Mouse (Mus musculus) CD8-positive naive resting alpha-beta T cell, adult 2 months (primary cell): ENCODE results near the gene Tcf3.
A peak's percentile ranks its signal among the peaks of the same experiment; 100 is the strongest.

Experiments
- DNase-seq, 2 experiments: peaks; one replicate each; pipeline ENCODE4 v3.0.0; 2022; ENCODE audit warnings: low read depth in 2 of 2, low spot score in 2 of 2

The Tcf3 gene

GRCm38 (mm10) chr10:80412656-80413541 is 20.5 kb downstream of the Tcf3 start:
- DNase-seq = no peak

- DNase-seq = no peak
Observed at GRCm38 (mm10) chr10:80407924-80408323, 25.5 kb downstream of the Tcf3 start.

DNA sequence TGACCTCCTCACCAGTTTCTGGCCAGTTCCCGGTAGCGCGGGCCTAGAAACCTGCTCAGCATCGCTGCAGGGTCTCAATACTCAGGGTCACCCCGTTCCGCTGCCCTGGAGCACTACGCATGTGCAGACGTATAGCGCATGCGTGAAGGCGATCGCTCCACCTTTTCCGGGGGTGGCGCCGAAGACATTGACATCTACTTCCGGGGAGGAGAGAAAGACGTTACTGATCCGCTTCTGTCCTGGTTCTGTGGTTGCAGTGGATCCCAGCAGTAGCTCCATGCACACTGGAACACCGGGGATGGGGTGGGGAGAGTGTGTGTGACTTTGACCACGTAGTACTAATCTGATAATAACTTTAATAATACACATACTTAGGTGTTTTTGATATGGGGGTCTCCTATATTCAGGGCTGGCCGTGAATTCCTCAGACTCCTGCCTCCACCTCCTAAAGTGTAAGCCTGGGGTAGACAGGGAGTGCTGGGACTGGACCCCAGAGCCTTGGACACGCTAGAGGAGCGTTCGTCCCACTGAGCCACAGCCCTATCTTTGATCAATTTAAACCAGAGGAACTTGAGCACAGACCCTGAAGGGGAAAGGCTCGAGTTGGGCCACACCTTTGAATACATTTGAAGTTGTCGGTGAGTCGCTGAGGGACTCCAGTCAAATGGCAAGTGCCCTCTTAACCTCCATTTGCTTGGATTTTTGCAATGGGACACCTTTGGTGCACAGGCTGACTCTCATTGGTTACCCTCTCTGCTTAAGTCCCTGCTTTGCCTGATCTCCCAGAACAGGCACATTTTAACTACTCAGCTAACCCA is 26.6 kb downstream of the Tcf3 start, which contains the start of gene Uqcr11:
TSS of gene Uqcr11 (minus strand) at position 147 of the 818 bp plus-strand sequence.
- DNase-seq = peak; percentile 85 to 89

- DNase-seq = no peak
Observed at GRCm38 (mm10) chr10:80405481-80406173, 27.8 kb downstream of the Tcf3 start.

DNA sequence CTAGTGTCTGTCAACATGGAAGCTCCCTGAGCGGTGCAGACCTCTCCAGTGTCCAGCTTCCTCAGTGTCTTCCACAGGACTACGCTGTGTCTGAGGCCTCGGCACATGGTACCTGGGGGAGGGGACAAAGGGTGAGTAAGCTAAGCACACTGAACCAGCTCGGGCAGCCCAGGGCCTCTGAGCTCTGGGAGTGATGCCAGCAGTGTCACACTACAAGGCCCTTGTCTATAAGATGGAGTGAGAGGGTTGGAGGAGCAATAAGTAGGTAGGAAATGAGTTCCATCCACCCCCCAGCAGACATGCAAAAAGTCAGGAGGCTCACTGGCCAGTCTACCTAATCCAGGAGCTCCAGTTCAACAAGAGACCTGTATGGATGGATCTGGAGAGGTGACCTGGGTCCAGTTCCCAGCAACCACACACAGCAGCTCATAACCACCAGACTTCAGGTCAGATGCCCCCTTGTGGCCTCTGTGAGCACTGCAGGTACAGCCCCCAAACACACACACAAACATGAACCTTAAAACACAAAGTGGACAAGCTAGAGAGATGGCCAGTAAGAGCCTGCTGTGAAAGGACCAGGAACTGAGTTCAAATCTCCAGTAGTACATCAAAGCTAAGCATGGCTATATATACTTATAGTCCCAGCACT is 30.3 kb downstream of the Tcf3 start:
- peak; percentile 42 to 50 for DNase-seq

- no peak for DNase-seq
Observed at GRCm38 (mm10) chr10:80400704-80401161, 32.7 kb downstream of the Tcf3 start.

DNA sequence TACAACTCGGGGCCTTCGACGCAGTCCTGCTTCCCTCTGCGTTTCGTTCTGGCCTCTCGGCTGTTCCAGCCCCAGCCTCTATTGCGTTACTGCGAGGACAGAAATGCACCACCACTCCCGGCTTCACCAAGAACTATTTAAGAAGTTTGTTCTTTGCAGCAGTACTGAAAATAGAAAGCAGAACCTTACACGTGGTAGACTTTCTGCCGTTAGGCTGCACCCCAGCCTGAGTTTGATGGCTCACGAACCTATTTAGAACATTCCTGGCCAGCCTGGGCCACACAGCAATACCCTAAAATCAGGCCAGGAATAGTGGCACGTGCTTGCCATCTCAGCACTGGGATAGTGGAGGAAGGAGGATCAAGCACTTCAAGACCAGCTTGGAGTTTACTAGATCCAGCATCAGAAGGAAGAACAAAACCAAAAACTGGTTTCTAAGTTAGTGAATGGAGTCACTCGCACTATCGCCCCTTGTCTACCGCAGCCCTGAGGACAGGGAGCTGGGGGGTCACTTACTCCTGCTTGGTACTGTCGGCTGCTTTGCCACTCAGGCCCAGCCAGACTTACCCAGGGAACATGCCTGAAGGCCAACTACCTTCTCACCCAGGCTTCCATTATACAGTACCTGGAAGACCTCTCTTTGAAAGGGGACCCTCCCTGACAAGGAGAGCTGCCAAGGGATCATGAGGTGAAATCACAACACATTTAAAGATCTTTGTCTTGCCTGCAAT is 33.3 kb downstream of the Tcf3 start:
- no peak for DNase-seq

DNA sequence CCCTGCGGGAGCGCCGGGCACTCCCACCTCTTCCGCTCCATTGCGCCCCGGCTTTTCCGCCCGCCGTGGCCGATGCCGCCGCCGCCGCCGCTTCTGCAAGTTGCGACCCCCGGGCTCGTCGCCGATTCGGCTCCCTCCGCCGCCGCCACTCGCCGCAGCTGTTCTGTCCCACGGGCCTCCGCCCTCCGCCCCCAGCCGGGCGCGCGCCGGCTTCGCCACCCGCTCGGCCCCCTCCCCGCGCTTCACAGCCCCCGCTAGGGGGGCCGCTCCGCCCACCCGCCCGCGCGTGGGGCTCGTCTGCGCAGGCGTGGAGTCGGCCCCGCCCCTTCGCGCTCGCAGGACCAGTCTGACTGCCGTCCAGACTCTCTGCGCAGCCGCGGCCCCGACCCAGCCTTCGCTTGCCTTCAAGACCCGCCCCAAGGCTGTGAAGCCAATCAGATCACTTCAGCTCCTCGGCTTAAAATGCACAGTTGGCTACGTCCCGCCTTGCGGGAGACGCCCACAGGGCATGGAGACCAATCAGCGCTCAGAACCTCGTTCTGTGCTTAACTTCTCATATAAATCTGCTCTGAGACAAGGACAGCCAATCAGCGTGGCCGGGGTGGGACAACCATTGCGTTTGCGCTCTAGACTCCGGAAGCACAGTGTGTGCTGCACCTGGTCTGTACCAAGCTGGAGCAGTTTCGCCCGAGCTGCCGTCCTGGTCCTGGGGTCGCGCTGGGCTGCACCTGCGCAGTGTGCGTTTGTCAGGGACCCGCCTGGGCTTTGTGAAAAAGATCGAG is 34.1 kb downstream of the Tcf3 start, which contains the start of gene Mbd3:
TSS of gene Mbd3 (minus strand) at position 360 of the 782 bp plus-strand sequence.
- peak; percentile 99 for DNase-seq

- DNase-seq = peak; percentile 94 to 95
Observed at GRCm38 (mm10) chr10:80398719-80399190, 34.7 kb downstream of the Tcf3 start.

GRCm38 (mm10) chr10:80398174-80398535 is 35.3 kb downstream of the Tcf3 start:
- no peak for DNase-seq

DNA sequence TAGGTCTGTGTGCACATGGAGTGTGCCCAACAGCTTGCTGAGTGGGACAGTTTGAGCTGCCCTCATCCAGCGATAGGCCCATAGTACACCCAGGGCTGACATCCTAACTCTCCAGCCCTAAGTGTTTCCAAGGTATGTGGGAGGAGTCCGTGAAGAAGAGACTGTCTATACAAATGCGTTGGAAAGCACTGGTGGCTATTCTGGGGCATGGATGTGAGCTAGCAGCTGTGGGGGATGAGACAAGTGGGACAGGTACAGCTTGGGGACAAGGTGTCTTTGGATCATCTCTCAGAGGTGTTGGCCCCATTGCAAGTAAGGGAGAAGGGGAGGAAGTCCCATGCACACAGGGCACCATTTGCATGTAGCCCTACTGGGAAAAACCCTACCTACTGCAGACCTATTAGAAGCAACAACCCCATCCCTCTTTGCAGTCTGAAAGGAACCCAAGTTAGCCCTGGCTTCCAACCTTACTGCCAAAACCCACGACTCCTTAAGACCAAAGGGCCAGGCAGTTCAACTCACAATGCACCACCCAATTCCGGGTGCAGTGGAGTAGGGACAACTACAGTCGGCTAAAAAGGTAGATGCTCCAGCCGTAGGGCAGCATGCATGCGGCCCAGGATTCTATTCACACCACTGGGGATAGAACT is 35.8 kb downstream of the Tcf3 start:
- DNase-seq = no peak

DNA sequence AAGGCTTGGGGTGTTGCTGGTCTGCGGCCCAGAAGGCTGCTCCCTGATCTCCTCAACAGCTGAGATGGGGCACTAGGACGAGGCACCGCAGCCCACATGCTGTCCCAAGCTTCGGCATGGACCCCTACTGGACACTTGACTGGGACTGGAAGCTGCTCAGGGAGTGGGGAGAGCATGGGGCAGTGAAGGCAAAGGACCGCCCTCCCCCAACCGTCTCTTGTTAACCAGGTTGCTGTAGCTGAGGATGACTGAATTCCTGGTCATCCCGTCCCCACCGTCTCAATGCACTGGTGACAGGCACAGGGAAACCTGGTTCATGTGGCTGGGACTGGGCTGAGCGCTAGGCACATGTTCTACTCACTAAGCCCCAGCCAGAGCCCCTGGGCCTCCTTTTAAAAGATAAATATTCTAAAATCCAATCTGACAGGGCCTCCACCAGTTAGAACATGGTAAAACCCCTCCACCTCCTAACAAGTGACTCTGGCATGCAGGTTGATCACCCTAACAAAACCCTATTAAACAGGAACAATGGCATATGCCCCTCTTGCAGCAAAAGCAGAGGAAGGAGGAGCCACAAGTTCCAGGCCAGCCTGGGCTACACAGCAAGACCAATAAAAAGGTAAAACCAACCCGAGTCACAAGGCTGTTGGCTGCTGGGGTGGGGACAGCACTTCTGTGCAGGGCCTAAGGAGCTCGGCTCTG is 36.5 kb downstream of the Tcf3 start:
- DNase-seq = no peak

GRCm38 (mm10) chr10:80395025-80395627 is 38.3 kb downstream of the Tcf3 start:
- no peak for DNase-seq

DNA sequence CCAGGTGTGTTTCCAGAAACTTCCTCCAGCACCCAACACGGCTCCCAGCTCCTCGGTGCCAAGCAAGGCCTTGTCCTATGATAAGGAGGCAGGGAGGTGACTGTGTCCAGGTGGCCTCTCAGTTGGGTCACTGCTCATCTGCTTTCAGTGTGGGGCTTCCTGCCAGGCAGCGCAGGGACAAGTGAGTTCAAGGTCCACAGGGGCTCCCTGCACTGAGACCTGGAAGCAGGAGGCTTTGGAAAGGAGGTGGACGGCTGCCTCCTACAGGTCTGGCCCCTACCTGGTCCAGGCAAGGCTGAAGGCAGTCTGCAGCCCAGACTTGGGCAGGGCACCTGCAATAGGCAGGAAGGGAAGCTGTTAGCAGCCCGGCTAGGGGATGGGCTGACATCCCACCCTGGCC is 40.8 kb downstream of the Tcf3 start:
- no peak for DNase-seq

- DNase-seq = no peak
Observed at GRCm38 (mm10) chr10:80390697-80391096, 42.8 kb downstream of the Tcf3 start.

DNA sequence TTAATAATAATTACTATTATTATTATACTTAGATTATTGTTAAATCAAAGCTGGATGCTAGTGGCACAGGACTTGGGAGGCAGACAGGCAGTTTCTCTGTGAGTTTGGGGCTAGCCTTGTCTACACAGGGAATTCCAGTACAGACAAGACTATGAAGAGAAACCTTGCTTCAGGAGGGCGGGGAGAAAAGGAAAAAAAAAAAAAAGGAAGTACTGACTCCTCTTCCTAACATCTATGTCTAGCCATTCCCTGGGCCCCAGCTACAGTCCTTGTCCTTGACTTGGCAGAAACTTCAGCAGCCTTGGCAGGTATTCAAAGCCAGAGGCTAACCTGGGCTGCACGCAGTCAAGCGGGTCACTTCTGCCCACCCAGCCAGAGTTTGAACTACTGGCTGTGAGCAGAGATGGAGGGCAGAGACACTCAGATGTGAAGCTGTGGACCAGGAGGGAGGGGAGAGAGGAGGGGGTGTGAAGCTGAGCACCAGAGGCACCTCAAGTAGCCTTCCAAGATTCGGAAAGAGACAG is 44.2 kb downstream of the Tcf3 start:
- DNase-seq = no peak

DNA sequence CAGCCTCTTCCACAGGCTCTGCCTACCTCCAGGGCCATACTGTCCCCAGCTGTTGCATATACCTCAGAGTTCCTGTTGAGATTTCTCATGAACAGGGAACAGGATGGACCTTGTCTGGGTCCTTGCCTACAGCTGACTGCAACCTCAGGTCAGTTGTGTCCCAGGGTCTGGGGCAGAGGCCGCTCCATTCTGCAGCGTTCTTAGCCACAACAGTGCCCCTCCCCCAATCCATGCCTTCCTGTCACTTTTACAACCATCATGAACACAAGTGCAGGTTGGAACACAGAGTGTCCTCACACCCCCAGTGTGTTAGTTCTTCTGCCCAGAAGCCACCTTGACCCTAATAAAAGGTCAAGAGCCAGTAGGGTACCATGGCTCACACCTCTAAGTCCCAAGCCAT is 44.7 kb downstream of the Tcf3 start:
- no peak for DNase-seq
